Mouse (Mus musculus) C2C12 (cell line): ENCODE results near the gene Fam122b. TPM values are rescaled to one million over a fixed set of nuclear protein-coding genes. Genes with fewer than 3 reads are reported as not detected.
"Not testable (repeated sequence)": the region's sequence is repeated elsewhere in the genome, so short reads cannot be mapped to it uniquely, and the experiment has no call there.

ENCODE experiments used
- H3K27me3 ChIP-seq: one replicate; pipeline ENCODE4 v1.6.1; 2011; ENCODE audit not compliant: control insufficient read depth, insufficient read depth, insufficient read length
- H3K36me3 ChIP-seq: one replicate; pipeline ENCODE4 v1.6.1; 2011; ENCODE audit not compliant: control insufficient read depth, insufficient read depth
- H3K4me3 ChIP-seq: one replicate; pipeline ENCODE4 v1.5.1; 2011; ENCODE audit warnings: mild to moderate bottlenecking, control low read depth; ENCODE audit not compliant: poor library complexity, insufficient read depth, severe bottlenecking
- H3K79me2 ChIP-seq: one replicate; pipeline ENCODE4 v1.6.1; 2011; ENCODE audit not compliant: control insufficient read depth, insufficient read depth
- H3K79me3 ChIP-seq: one replicate; pipeline ENCODE4 v1.6.1; 2011; ENCODE audit warnings: low read depth, control low read depth
- H3ac ChIP-seq: one replicate; pipeline ENCODE3; 2011; ENCODE audit warnings: low read depth; ENCODE audit not compliant: control insufficient read depth, insufficient read length
- CEBPB ChIP-seq: IDR thresholded peaks from one replicate; pipeline ENCODE4 v1.6.1; 2011; ENCODE audit warnings: low read depth, mild to moderate bottlenecking, control low read depth, moderate library complexity
- CTCF ChIP-seq: IDR thresholded peaks from one replicate; pipeline ENCODE4 v1.5.1; 2011; ENCODE audit not compliant: control insufficient read depth, insufficient read depth, insufficient read length
- FOSL1 ChIP-seq: IDR thresholded peaks from one replicate; pipeline ENCODE4 v1.8.0; 2011; ENCODE audit warnings: mild to moderate bottlenecking, low read length; ENCODE audit not compliant: poor library complexity, insufficient read depth, severe bottlenecking
- MAX ChIP-seq: IDR thresholded peaks from one replicate; pipeline ENCODE4 v1.6.1; 2011; ENCODE audit warnings: mild to moderate bottlenecking, control low read depth
- MYOD1 ChIP-seq: IDR thresholded peaks from one replicate; pipeline ENCODE4 v1.6.1; 2011; ENCODE audit warnings: low read depth; ENCODE audit not compliant: control insufficient read depth, insufficient read length
- MYOG ChIP-seq: IDR thresholded peaks from one replicate; pipeline ENCODE4 v1.6.1; 2011; ENCODE audit not compliant: control insufficient read depth, insufficient read length; ENCODE audit errors: extremely low read depth
- USF1 ChIP-seq: IDR thresholded peaks from one replicate; pipeline ENCODE4 v1.6.1; 2011; ENCODE audit warnings: low read depth, mild to moderate bottlenecking, control low read depth, moderate library complexity
- long read RNA-seq, 2 experiments: library from polyadenylated mRNA; unstranded; transcript quantifications; one replicate each; pipeline ENCODE4 v2.0.0; 2019 to 2020
- polyA plus RNA-seq: library from polyadenylated mRNA; unstranded; fragments of >200 nt; fragmentation: generic; extraction: Trizol; gene quantifications from one replicate; pipeline ENCODE4 v1.2.1, GENCODE M21; 2012; ENCODE audit warnings: missing spikeins

Fam122b gene
- polyA plus RNA-seq, result 1.2 TPM
- long read RNA-seq, experiment 1, partial matches to known transcripts, result 1 of 7 reads
- long read RNA-seq, experiment 1, other reads (novel, unspliced or antisense), result 3 of 7 reads
- long read RNA-seq, experiment 2, transcript Fam122b-202 (9 exons, 3,536 nt), result major isoform, 6 of 6 reads
- long read RNA-seq, experiment 2, partial matches to known transcripts, result 0 of 6 reads
- long read RNA-seq, experiment 2, other reads (novel, unspliced or antisense), result 0 of 6 reads

GRCm38 (mm10) chrX:53269289-53270062 lies at the start of gene Fam122b:
TSS of gene Fam122b (minus strand) at chrX:53269805.
- Histone ChIP-seq H3K79me2 (no peaks in the 10 kb centered on the region), H3ac (peak within 1 kb of the TSS; percentile 82), H3K36me3 (no peaks in the 10 kb centered on the region), H3K79me3 (no peaks in the 10 kb centered on the region), H3K4me3 (peak within 1 kb of the TSS; percentile 38), H3K27me3 (no peaks in the 10 kb centered on the region)
- TF ChIP-seq CTCF (no peak), MYOG (no peak), USF1 (no peak)

GRCm38 (mm10) chrX:53287924-53288323 lies 18.3 kb upstream of the Fam122b start:
- no peak overlapping the region for H3ac ChIP-seq
- no peaks in the 10 kb centered on the region for H3K27me3 ChIP-seq
- TF ChIP-seq MAX (no peak), MYOG (no peak), MYOD1 (no peak), CTCF (no peak)
- no peaks in the 10 kb centered on the region for H3K79me2 ChIP-seq
- H3K4me3 ChIP-seq, result no peak overlapping the region
- H3K36me3 ChIP-seq, result no peaks in the 10 kb centered on the region
- H3K79me3 ChIP-seq, result no peaks in the 10 kb centered on the region

GRCm38 (mm10) chrX:53273124-53273523 lies 3.5 kb upstream of the Fam122b start, which contains the start of gene Fam122c:
TSS of gene Fam122c (plus strand) at chrX:53273424.
- Histone ChIP-seq H3K79me2 (no peaks in the 10 kb centered on the region), H3K79me3 (no peaks in the 10 kb centered on the region), H3ac (no peak within 1 kb of the TSS), H3K4me3 (no peak within 1 kb of the TSS), H3K27me3 (no peaks in the 10 kb centered on the region), H3K36me3 (no peaks in the 10 kb centered on the region)
- TF ChIP-seq MAX (no peak), CEBPB (no peak), CTCF (no peak), MYOG (no peak), USF1 (no peak), MYOD1 (no peak), FOSL1 (no peak)

DNA sequence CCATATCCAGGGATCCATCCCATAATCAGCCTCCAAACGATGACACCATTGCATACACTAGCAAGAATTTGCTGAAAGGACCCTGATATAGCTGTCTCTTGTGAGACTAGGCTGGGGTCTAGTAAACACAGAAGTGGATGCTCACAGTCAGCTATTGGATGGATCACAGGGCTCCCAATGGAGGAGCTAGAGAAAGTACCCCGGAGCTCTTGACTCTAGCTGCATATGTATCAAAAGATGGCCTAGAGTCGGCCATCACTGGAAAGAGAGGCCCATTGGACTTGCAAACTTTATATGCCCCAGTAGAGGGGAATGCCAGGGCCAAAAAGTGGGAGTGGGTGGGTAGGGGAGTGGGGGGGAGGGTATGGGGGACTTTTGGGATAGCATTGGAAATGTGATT lies 2.0 kb upstream of the Fam122b start:
- not testable (repeated sequence) for H3K27me3 ChIP-seq, H3K36me3 ChIP-seq, H3K4me3 ChIP-seq, H3K79me2 ChIP-seq, H3K79me3 ChIP-seq, H3ac ChIP-seq

GRCm38 (mm10) chrX:53270063-53270432 lies 443 bp upstream of the Fam122b start:
- no peak overlapping the region for H3K4me3 ChIP-seq
- H3ac ChIP-seq, result no peak overlapping the region
- TF ChIP-seq MAX, result no peak
- TF ChIP-seq FOSL1, result no peak
- no peak for TF ChIP-seq CEBPB
- TF ChIP-seq USF1, result no peak
- TF ChIP-seq MYOD1, result no peak
- no peak for TF ChIP-seq CTCF
- no peak for TF ChIP-seq MYOG
- no peaks in the 10 kb centered on the region for H3K27me3 ChIP-seq
- no peaks in the 10 kb centered on the region for H3K79me2 ChIP-seq
- H3K36me3 ChIP-seq, result no peaks in the 10 kb centered on the region
- H3K79me3 ChIP-seq, result no peaks in the 10 kb centered on the region

GRCm38 (mm10) chrX:53268856-53269255 lies 749 bp downstream of the Fam122b start:
- Histone ChIP-seq H3K79me3 (no peaks in the 10 kb centered on the region), H3ac (peak overlapping the region; percentile 39), H3K4me3 (peak overlapping the region; percentile 38), H3K27me3 (no peaks in the 10 kb centered on the region), H3K79me2 (no peaks in the 10 kb centered on the region), H3K36me3 (no peaks in the 10 kb centered on the region)
- TF ChIP-seq CEBPB (no peak), USF1 (no peak), MAX (no peak), MYOG (no peak), MYOD1 (no peak), CTCF (no peak), FOSL1 (no peak)
